Mouse (Mus musculus): ENCODE data around the gene Scpep1.

- TF ChIP-seq CTCF (IDR thresholded peaks at IDR 0.05; ENCODE audit: low read depth): no peak
- TF ChIP-seq EP300 (optimal IDR thresholded peaks at IDR 0.05): no peak
These were observed 55.7 kb downstream of the Scpep1 start for GRCm38 (mm10) chr11:88899561-88899960.

All from stomach, postnatal 0 days (tissue).